Mouse (Mus musculus): ENCODE data around the gene Kcnj8.
"Not testable (repeated sequence)": the region's sequence is repeated elsewhere in the genome, so short reads cannot be mapped to it uniquely, and the experiment has no call there.

Kcnj8 gene

GRCm38 (mm10) chr6:142550871-142551270 lies 20.5 kb downstream of the Kcnj8 start:
- DNase-seq (ENCODE audit: low spot score in 2 of 2) = no peak

- no peak for DNase-seq (ENCODE audit: low spot score in 2 of 2)
These were observed 23.0 kb downstream of the Kcnj8 start for GRCm38 (mm10) chr6:142548377-142548776.

DNA sequence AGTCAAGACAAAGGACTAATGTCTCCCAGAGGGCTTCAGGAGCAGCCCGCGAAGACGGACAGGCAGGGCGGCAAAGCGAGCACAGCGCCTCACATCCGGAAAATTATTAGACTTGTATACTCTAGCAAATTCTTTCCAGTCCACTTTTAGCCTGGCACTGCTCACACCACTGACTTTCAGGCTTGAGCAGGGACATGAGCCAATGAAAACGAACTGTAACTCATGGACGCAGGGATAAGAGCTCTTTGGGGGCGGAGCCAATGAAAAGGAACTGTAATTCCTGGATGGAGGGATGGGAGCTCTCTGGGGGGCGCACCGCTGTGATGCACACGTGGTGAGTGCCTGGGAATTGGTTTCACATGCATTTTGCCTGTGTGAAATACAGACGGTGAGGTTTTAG lies 26.3 kb downstream of the Kcnj8 start:
- DNase-seq (ENCODE audit: low spot score in 2 of 2) = no peak

- DNase-seq (ENCODE audit: low spot score in 2 of 2) = no peak
These were observed 27.8 kb downstream of the Kcnj8 start for GRCm38 (mm10) chr6:142543648-142544047.

- no peak for DNase-seq (ENCODE audit: low spot score in 2 of 2)
These were observed 28.6 kb downstream of the Kcnj8 start for GRCm38 (mm10) chr6:142542800-142543175.

GRCm38 (mm10) chr6:142542082-142542799 lies 29.2 kb downstream of the Kcnj8 start:
- no peak for DNase-seq (ENCODE audit: low spot score in 2 of 2)

- DNase-seq (ENCODE audit: low spot score in 2 of 2) = no peak
These were observed 30.8 kb downstream of the Kcnj8 start for GRCm38 (mm10) chr6:142540561-142541160.

GRCm38 (mm10) chr6:142540131-142540530 lies 31.3 kb downstream of the Kcnj8 start:
- no peak for DNase-seq (ENCODE audit: low spot score in 2 of 2)

- DNase-seq (ENCODE audit: low spot score in 2 of 2) = no peak
These were observed 32.9 kb downstream of the Kcnj8 start for GRCm38 (mm10) chr6:142538503-142538902.

- no peak for DNase-seq (ENCODE audit: low spot score in 2 of 2)
These were observed 38.0 kb downstream of the Kcnj8 start for GRCm38 (mm10) chr6:142533412-142533811.

- no peak for DNase-seq (ENCODE audit: low spot score in 2 of 2)
These were observed 38.7 kb downstream of the Kcnj8 start for GRCm38 (mm10) chr6:142532686-142533085.

- no peak for DNase-seq (ENCODE audit: low spot score in 2 of 2)
These were observed 39.3 kb downstream of the Kcnj8 start for GRCm38 (mm10) chr6:142532141-142532540.

DNA sequence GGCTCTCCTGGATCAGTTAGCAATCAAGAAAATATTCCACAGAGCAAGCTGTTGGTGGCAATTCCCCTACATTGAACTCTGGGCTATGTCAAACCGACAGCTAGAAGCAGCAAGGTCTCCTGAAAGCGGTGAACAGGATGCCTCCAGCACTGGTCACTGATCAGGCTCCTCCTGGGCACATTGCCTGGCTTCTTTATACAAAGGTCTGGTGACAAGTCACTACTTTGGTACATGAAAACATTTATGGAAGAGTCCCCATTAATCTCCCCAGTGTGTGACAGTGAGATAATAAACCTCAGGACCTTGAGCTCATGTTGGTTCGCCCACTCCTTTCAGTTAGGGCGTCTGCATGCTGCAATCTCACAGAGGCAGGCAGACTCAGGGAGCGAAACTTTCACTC lies 41.0 kb downstream of the Kcnj8 start:
- no peak for DNase-seq (ENCODE audit: low spot score in 2 of 2)

- no peak for DNase-seq (ENCODE audit: low spot score in 2 of 2)
These were observed 41.7 kb downstream of the Kcnj8 start for GRCm38 (mm10) chr6:142529680-142530079.

DNA sequence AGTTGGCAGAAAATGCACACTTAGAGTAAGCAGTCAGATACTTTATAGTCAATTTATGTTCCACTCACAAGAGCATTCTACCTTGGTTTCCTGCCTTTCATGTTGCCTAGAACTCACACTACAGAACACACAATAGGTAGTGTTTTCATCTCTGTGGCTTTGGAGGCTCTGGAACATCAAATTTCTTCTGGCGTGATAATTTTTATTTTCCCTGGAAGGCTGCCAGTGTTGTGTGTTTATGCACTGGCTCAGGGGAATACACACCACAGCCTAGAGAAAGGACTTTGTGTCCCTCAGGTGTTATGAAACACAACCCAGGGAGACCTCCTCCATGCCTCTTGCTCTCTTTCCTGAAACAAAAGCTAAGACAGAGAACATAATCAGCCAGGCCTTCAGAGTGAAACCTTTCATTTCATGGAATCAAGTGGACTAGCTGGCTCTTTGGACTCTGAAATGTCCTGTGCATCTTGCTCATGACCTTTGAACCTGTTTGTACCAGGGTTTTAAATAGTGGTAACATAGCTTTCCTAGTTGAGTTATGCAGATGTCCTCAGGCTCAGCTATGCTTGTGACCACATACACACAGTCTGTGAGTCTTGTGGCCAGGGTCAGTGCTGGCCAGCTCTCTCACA lies 43.4 kb downstream of the Kcnj8 start:
- DNase-seq (ENCODE audit: low spot score in 2 of 2) = no peak

DNA sequence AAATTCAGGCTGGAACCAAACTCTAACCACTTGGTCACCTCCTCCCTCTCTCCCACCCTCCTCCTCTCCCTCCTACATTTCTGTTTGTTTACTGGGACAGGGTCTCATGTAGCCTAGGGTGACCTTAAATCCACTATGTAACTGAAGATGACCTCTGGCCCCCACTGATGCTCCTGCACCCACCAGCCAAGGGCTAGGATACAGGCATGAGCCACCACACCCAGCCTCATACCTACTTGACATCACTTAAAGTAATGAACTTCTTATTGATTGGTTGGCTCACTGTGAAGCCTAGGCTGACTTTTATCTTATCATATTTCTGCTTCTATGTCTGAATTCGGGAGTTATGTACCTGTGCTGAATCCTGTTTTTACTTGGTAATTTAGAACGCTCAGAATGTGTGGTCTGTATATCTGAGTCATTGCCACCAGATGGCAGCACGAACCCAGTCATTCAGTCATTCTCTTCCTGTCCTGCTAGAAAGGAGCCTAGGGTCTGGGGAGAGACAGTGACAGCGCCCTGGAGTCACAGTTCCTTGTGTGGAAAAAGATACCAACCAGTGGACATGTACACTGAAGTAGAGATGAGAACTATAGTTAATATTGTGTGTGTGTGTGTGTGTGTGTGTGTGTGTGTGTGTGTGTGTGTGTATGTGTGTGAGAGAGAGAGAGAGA lies 46.6 kb downstream of the Kcnj8 start:
- DNase-seq (ENCODE audit: low spot score in 2 of 2) = peak; percentile 54 to 66

DNA sequence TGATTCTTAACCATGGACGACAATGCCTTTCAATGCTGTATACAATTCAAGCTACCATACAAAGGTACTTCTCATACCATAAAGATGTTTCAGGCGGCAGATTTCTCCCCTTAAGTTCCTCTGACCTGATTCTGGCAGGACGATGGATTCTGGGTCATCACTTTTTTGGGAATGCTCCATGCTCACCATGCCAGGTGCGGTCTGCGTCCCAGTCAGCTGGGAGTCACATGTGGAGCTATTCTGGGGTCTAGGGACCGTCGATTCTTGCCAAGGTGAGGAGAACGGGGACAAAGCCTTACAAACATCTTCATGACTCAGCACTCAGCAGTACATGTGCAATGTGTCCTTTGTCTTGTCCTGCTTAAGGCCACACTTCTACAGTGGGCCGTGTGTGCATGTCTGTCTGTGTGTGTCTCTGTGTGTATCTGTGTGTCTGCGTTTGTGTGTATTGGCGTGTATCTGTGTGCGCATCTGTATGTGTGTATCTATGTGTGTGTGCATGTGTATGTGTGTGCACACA lies 49.8 kb downstream of the Kcnj8 start:
- no peak for DNase-seq (ENCODE audit: low spot score in 2 of 2)

DNA sequence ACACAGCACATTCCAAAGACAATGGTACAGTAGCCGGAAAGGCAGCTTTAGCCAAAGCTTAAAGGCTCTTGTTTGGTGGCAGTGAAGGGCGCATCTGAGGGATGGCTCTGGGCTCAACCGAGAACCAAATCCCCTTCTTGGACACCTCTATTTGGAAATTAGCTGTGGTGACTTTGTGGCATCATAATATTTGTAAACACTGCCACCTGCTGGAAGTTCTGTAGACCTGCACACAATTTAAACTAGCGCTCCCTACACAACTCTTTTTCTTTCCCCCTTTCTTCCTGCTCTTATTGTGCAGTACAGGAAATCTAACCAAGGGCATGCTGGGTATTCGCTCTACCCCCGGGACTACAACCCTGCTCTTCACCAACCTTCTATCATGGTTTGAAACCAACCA lies 52.3 kb downstream of the Kcnj8 start:
- DNase-seq (ENCODE audit: low spot score in 2 of 2) = no peak

DNA sequence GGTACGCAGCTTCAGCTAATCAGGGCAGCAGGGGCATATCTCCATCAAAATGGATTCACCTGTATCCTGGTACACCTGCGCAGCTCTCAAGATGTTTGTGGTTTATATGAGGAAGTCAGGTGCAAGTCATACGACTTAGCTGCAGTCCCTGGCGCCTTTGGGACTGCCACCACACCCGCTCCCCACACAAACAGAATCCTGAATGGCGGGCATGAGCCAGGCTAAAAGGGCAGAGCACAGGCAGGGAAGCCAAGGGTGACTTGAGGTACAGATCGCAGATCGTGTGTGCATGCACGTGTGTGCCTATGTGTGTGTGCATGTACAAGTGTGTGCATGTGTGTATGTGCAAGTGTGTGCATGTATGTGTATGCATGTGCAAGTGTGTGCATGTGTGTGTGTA lies 56.0 kb downstream of the Kcnj8 start:
- DNase-seq (ENCODE audit: low spot score in 2 of 2) = not testable (repeated sequence)

- peak; percentile 47 to 74 for DNase-seq (ENCODE audit: low spot score in 2 of 2)
These were observed 56.5 kb downstream of the Kcnj8 start for GRCm38 (mm10) chr6:142514912-142515311.

All from frontal cortex, postnatal 14 days (tissue).